Mouse (Mus musculus) neural tube, embryonic 15.5 days (tissue): ENCODE measurements at regions not wholly inside any gene's neighbourhood (a gene's known extent, or its start where the extent isn't known, plus 50 kb on each side); places are given as distances from the start of the nearest gene placed in this dataset.

Source experiments
- ATAC-seq: fragments of 200-750 bp; cut with Nextera tagmentation; 2 replicates; pipeline ENCODE4 v1.8.0; 2017; ENCODE audit warnings: mild to moderate bottlenecking, moderate TSS enrichment, moderate library complexity; ENCODE audit not compliant: low FRiP score
- H3K27ac ChIP-seq: fragments of 300-500 bp; sonication (generic); replicated peaks from 2 replicates; pipeline ENCODE4 v1.5.1; 2015; ENCODE audit warnings: mild to moderate bottlenecking, inconsistent platforms
- H3K27me3 ChIP-seq: fragments of 300-500 bp; sonication (generic); replicated peaks from 2 replicates; pipeline ENCODE4 v1.6.1; 2015; ENCODE audit warnings: inconsistent platforms
- H3K36me3 ChIP-seq: fragments of 300-500 bp; sonication (generic); 2 replicates; pipeline ENCODE4 v1.6.1; 2015; ENCODE audit warnings: inconsistent platforms
- H3K4me1 ChIP-seq: fragments of 300-500 bp; sonication (generic); 2 replicates; pipeline ENCODE4 v1.6.1; 2015; ENCODE audit warnings: inconsistent platforms
- H3K4me2 ChIP-seq: fragments of 300-500 bp; sonication (generic); 2 replicates; pipeline ENCODE4 v1.6.1; 2015; ENCODE audit warnings: inconsistent platforms, mild to moderate bottlenecking, moderate library complexity
- H3K4me3 ChIP-seq: fragments of 300-500 bp; sonication (generic); replicated peaks from 2 replicates; pipeline ENCODE4 v1.5.1; 2015; ENCODE audit warnings: mild to moderate bottlenecking, inconsistent platforms
- H3K9ac ChIP-seq: fragments of 300-500 bp; sonication (generic); replicated peaks from 2 replicates; pipeline ENCODE4 v1.6.1; 2015; ENCODE audit warnings: mild to moderate bottlenecking, inconsistent platforms
- H3K9me3 ChIP-seq: fragments of 300-500 bp; sonication (generic); replicated peaks from 2 replicates; pipeline ENCODE4 v1.6.1; 2016; ENCODE audit warnings: inconsistent platforms
- WGBS: fragments of 180-500 bp; shearing (Covaris S2); methylation state at CpG from one replicate; pipeline ENCODE4 v1.1.7; 2015; ENCODE audit warnings: mixed read lengths; 5-methylcytosine and 5-hydroxymethylcytosine counted together

- Histone ChIP-seq H3K9ac (no peak overlapping the region), H3K4me1 (0 out of 2 replicates have a peak, but pooled peaks cover 2% of the 10 kb centered on the region), H3K4me3 (no peak overlapping the region), H3K36me3 (no peaks in the 10 kb centered on the region), H3K27me3 (no peaks in the 10 kb centered on the region), H3K27ac (no peak overlapping the region), H3K4me2 (no peak overlapping the region), H3K9me3 (no peaks in the 10 kb centered on the region)
- 57% methylated on average over 5 of the region's 5 CpGs for WGBS
- ATAC-seq = no peak
These were observed 120.0 kb upstream of the Astn2 start for GRCm38 (mm10) chr4:66524456-66524855.

- Histone ChIP-seq H3K4me2 (no peak overlapping the region), H3K4me3 (no peak overlapping the region)
- ATAC-seq = no peak
These were observed 119.5 kb upstream of the Astn2 start for GRCm38 (mm10) chr4:66523886-66524245.

GRCm38 (mm10) chr4:66523238-66523885 is 119.0 kb upstream of the Astn2 start:
- no peaks in the 10 kb centered on the region for H3K36me3 ChIP-seq
- H3K4me1 ChIP-seq = 0 out of 2 replicates have a peak, but pooled peaks cover 2% of the 10 kb centered on the region
- 0 out of 2 replicates have a peak overlapping the region, but pooled peaks have one; percentile 11 for H3K27ac ChIP-seq
- H3K4me3 ChIP-seq = no peak overlapping the region
- no peaks in the 10 kb centered on the region for H3K27me3 ChIP-seq
- 48% methylated on average over 8 of the region's 8 CpGs for WGBS
- no peak overlapping the region for H3K4me2 ChIP-seq
- H3K9me3 ChIP-seq = no peaks in the 10 kb centered on the region
- H3K9ac ChIP-seq = no peak overlapping the region
- peak; percentile 69 for ATAC-seq

More at GRCm38 (mm10) chr4:66523886-66524245, 119.5 kb upstream of the Astn2 start:
- Histone ChIP-seq H3K27me3 (no peaks in the 10 kb centered on the region), H3K27ac (0 out of 2 replicates have a peak overlapping the region, but pooled peaks have one; percentile 11), H3K9ac (no peak overlapping the region), H3K9me3 (no peaks in the 10 kb centered on the region), H3K4me1 (0 out of 2 replicates have a peak, but pooled peaks cover 2% of the 10 kb centered on the region), H3K36me3 (no peaks in the 10 kb centered on the region)
- WGBS = 72% methylated on average over 2 of the region's 2 CpGs

GRCm38 (mm10) chr4:66522097-66522809 is 117.8 kb upstream of the Astn2 start:
- ATAC-seq = peak; percentile 11; the same call in 1 of the 2 replicates
- H3K27ac ChIP-seq = no peak overlapping the region
- H3K4me1 ChIP-seq = 0 out of 2 replicates have a peak, but pooled peaks cover 2% of the 10 kb centered on the region
- no peaks in the 10 kb centered on the region for H3K36me3 ChIP-seq
- WGBS = 62% methylated on average over 2 of the region's 2 CpGs
- no peak overlapping the region for H3K4me2 ChIP-seq
- H3K4me3 ChIP-seq = no peak overlapping the region
- no peaks in the 10 kb centered on the region for H3K9me3 ChIP-seq
- no peaks in the 10 kb centered on the region for H3K27me3 ChIP-seq
- H3K9ac ChIP-seq = no peak overlapping the region

DNA sequence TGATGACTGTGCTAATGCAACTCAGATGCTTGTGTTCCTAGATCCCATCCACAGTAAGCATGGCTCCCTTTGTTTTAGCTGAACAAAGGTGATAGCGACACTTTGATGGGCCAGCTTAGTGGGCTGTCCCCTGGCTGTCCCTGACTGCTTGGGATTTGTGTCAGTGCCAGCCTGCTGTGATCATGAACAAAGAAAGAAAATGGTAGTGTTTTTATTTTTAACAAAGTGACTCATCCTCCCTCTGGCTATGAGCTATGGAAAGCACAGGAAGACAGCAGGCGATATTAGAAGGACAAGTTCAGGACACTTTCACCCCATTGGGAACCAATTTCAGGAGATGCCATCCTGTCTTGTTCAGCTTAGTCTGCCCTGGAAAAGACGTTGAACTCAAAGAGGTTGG is 116.4 kb upstream of the Astn2 start:
- Histone ChIP-seq H3K9ac (no peak overlapping the region), H3K27me3 (no peaks in the 10 kb centered on the region), H3K4me3 (no peak overlapping the region), H3K4me2 (no peak overlapping the region), H3K36me3 (no peaks in the 10 kb centered on the region), H3K27ac (no peak overlapping the region), H3K4me1 (0 out of 2 replicates have a peak, but pooled peaks cover 2% of the 10 kb centered on the region), H3K9me3 (no peaks in the 10 kb centered on the region)
- 79% methylated on average over 3 of the region's 3 CpGs for WGBS
- ATAC-seq = no peak

DNA sequence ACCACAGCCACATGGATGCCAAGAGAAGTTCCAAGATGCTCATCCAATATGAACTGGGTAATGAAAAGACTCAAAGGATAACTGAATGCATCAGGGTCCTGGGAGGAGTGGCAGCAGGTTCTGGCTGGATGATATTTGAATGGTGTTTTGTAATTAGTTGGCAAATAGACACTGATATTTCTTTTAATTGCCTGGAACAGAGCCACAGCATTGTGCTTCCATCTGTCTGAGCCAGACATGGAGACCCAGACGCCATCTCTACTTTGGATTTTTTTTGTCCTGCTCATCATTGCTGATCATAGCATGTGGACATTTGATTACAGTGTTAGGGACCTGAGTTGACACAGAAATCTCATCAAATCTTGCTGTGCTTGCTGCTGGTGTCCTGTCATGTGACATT is 111.4 kb upstream of the Astn2 start:
- no peak overlapping the region for H3K9ac ChIP-seq
- WGBS = 66% methylated on average over 1 of the region's 1 CpGs
- no peak overlapping the region for H3K4me3 ChIP-seq
- ATAC-seq = no peak
- no peak overlapping the region for H3K27ac ChIP-seq
- no peaks in the 10 kb centered on the region for H3K9me3 ChIP-seq
- H3K27me3 ChIP-seq = no peaks in the 10 kb centered on the region
- H3K36me3 ChIP-seq = no peaks in the 10 kb centered on the region
- H3K4me2 ChIP-seq = no peak overlapping the region
- no peaks in the 10 kb centered on the region for H3K4me1 ChIP-seq

DNA sequence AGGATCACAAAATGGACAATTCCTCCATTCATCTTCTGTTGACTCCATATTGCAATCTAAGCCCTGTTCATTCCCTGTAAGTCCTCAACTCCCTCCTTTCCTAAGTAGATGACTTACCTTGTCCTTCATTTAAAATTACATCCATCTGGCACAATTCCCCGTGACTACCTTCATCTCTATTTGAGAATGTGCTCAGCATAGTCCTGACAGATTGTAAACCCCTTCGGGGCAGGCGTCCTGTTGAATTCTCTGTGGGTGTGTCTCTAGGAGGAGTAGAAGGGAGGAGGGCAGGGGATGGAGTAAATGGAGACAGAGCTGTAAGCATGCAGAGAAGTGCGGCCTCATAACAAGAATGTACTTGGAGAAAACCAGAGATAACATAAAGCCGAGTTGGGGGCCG is 79.1 kb upstream of the Astn2 start:
- Histone ChIP-seq H3K36me3 (no peaks in the 10 kb centered on the region), H3K27me3 (no peaks in the 10 kb centered on the region), H3K4me3 (no peak overlapping the region), H3K4me2 (no peak overlapping the region), H3K27ac (0 out of 2 replicates have a peak overlapping the region, but pooled peaks have one; percentile 37), H3K9me3 (no peaks in the 10 kb centered on the region), H3K9ac (no peak overlapping the region), H3K4me1 (peaks cover 5% of the 10 kb centered on the region; the same call in 1 of the 2 replicates)
- no peak for ATAC-seq
- WGBS = 80% methylated on average over 6 of the region's 6 CpGs

GRCm38 (mm10) chr4:66482495-66483291 is 78.3 kb upstream of the Astn2 start:
- H3K4me3 ChIP-seq = no peak overlapping the region
- H3K27me3 ChIP-seq = no peaks in the 10 kb centered on the region
- no peak overlapping the region; the same call in 1 of the 2 replicates for H3K4me2 ChIP-seq
- 37% methylated on average over 2 of the region's 2 CpGs for WGBS
- H3K27ac ChIP-seq = peak overlapping the region; percentile 37
- peak; percentile 91 for ATAC-seq
- H3K36me3 ChIP-seq = no peaks in the 10 kb centered on the region
- H3K9ac ChIP-seq = no peak overlapping the region
- no peaks in the 10 kb centered on the region for H3K9me3 ChIP-seq
- H3K4me1 ChIP-seq = peaks cover 6% of the 10 kb centered on the region; the same call in 1 of the 2 replicates

- Histone ChIP-seq H3K4me2 (no peak overlapping the region), H3K9ac (no peak overlapping the region), H3K27ac (0 out of 2 replicates have a peak overlapping the region, but pooled peaks have one; percentile 10), H3K36me3 (no peaks in the 10 kb centered on the region), H3K27me3 (no peaks in the 10 kb centered on the region), H3K4me1 (peaks cover 6% of the 10 kb centered on the region; the same call in 1 of the 2 replicates), H3K4me3 (no peak overlapping the region), H3K9me3 (no peaks in the 10 kb centered on the region)
- 59% methylated on average over 8 of the region's 8 CpGs for WGBS
- peak; percentile 45; the same call in 1 of the 2 replicates for ATAC-seq
These were observed 74.3 kb upstream of the Astn2 start for GRCm38 (mm10) chr4:66478601-66479217.
